Mouse (Mus musculus) embryonic facial prominence, embryonic 10.5 days (tissue): ENCODE results near the gene Phc3. TPM values are rescaled to one million over a fixed set of nuclear protein-coding genes. Genes with fewer than 3 reads are reported as not detected.

Experiments
- DNase-seq: peaks from one replicate; pipeline ENCODE4 v3.0.0-alpha.2; 2017; ENCODE audit warnings: low spot score
- H3K27ac ChIP-seq: fragments of 300-500 bp; sonication (generic); replicated peaks from 2 replicates; pipeline ENCODE4 v1.5.1; 2016; ENCODE audit warnings: mild to moderate bottlenecking
- H3K27me3 ChIP-seq: fragments of 300-500 bp; sonication (generic); replicated peaks from 2 replicates; pipeline ENCODE4 v1.6.1; 2016; ENCODE audit warnings: low read depth, mild to moderate bottlenecking; ENCODE audit not compliant: poor library complexity, severe bottlenecking
- H3K36me3 ChIP-seq: fragments of 300-500 bp; sonication (generic); replicated peaks from 2 replicates; pipeline ENCODE4 v1.6.1; 2016; ENCODE audit warnings: mild to moderate bottlenecking, moderate library complexity
- H3K4me1 ChIP-seq: fragments of 300-500 bp; sonication (generic); 2 replicates; pipeline ENCODE4 v1.6.1; 2016
- H3K4me3 ChIP-seq: fragments of 300-500 bp; sonication (generic); 2 replicates; pipeline ENCODE4 v1.5.1; 2016; ENCODE audit warnings: mild to moderate bottlenecking, moderate library complexity
- H3K9me3 ChIP-seq: fragments of 300-500 bp; sonication (generic); 2 replicates; pipeline ENCODE4 v1.6.1; 2016; ENCODE audit warnings: mild to moderate bottlenecking
- WGBS: fragments of 180-500 bp; shearing (Covaris S2); methylation state at CpG from one replicate; pipeline ENCODE4 v1.1.7; 2016; 5-methylcytosine and 5-hydroxymethylcytosine counted together
- polyA plus RNA-seq: library from polyadenylated mRNA; unstranded; fragments of >200 nt; fragmentation: Nextera tagmentation; extraction: Ambion mirVana; gene quantifications from 2 replicates; pipeline ENCODE4 v1.2.1, GENCODE M21; 2016

Phc3 gene
- polyA plus RNA-seq, 1 experiment from 2014 or later: 4.8 TPM

DNA sequence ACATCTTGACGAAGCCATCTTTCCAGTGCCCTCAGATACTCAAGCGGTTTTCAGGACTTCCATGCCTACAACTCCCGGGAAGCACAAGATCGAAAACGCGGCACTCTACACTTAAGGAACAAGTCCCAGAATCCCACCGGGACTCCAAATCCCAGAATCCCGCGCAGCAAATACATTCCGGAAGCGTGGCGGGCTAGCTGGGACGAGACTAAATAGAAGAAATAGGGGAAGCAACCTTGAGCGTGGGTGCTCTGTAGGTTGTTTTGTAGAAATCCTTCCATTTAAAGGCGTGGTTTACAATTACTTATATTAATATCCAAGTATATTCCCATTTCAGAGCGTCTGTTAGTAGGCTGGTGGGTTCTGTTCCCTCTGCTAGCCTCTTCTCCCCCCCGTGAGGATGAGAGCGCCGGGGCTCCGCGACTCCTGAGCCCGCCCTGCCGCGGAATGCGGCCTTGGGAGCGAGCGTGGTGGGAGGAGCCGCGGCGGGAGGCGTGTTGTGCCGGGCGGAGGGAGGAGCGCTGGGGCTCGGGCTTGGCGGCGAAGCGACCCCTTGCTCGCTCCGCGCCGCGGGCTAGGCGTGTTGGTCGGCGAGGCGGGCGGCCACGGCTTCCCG lies 26.2 kb upstream of the Phc3 start, which contains the start of gene Prkci:
TSS of gene Prkci (plus strand) at position 465 of the 616 bp plus-strand sequence.
- Histone ChIP-seq H3K4me3 (peak within 1 kb of the TSS; percentile 92), H3K27ac (peak within 1 kb of the TSS; percentile 95), H3K27me3 (no peaks in the 10 kb centered on the region), H3K36me3 (no peaks in the 10 kb centered on the region), H3K4me1 (peaks cover 40% of the 10 kb centered on the region), H3K9me3 (no peaks in the 10 kb centered on the region)
- WGBS: under 1% methylated on average over 50 of the region's 50 CpGs
- DNase-seq: peak; percentile 96

DNA sequence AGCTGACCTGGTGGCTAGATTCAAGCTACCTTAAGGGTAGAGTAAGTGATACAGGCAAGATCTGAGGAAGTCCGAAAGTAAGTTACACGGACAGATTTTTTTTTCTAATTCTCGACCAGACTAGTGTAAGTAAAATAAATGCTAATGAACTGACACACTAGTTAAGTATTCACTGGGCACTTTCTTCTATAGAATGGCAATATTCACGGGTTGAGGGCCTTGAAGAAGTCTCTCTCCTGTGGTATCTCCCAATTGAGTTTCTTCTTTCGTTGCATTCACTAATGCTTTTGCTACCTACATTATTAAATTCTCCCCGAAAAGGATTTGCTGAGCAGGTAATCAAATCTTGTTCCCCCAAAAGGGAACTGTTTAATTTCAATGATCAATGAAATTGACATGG lies 25.6 kb upstream of the Phc3 start:
- H3K36me3 ChIP-seq: no peaks in the 10 kb centered on the region
- no peak for DNase-seq
- H3K9me3 ChIP-seq: no peaks in the 10 kb centered on the region
- 26% methylated on average over 6 of the region's 6 CpGs for WGBS
- H3K4me1 ChIP-seq: peaks cover 35% of the 10 kb centered on the region
- peak overlapping the region; percentile 92 for H3K4me3 ChIP-seq
- no peaks in the 10 kb centered on the region for H3K27me3 ChIP-seq
- peak overlapping the region; percentile 95 for H3K27ac ChIP-seq

DNA sequence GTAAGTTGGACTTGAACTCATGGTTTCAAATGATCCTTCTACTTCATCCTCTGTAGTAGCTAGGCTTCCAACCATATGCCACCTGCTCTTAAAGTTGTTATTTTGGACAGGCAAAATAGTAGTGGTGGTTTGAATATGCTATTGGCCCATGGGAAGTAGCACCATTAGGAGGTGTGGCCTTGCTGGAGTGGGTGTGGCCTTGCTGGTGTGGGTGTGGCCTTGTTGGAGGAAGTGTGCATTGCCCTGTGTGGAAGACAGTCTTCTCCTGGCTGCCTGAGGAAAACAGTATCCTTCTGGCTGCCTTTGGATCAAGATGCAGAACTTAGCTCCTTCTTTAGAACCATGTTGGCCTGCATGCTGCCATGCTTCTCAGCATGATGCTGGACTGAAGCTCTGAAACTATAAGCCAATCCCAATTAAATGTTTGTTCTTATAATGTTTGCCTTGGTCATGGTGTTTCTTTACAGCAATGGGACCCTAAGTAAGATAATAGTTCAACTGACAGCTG lies 23.9 kb upstream of the Phc3 start:
- no peak overlapping the region for H3K27ac ChIP-seq
- no peak overlapping the region for H3K4me3 ChIP-seq
- no peaks in the 10 kb centered on the region for H3K27me3 ChIP-seq
- DNase-seq: no peak
- no peaks in the 10 kb centered on the region for H3K9me3 ChIP-seq
- H3K36me3 ChIP-seq: no peaks in the 10 kb centered on the region
- H3K4me1 ChIP-seq: peaks cover 22% of the 10 kb centered on the region

DNA sequence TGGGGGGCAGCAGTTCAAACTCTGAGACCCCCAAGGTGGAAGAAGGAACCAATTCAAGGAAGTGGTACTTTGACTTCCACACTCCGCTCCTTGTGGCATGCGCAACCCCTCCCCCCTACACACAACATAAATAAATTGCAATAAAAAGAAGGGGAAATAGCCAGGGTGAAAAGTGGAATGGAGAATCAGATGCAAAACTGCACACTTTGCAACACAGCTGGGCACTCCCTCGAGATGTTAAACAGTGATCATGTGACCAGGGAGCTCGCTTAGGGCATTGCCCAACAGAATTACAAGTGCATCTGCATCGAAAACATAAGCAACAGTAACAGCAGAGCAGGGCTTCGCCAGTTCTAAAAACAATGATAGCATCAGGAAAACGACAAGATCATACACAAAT lies 22.9 kb upstream of the Phc3 start:
- no peak for DNase-seq
- H3K36me3 ChIP-seq: no peaks in the 10 kb centered on the region
- H3K4me1 ChIP-seq: peaks cover 16% of the 10 kb centered on the region
- WGBS: 83% methylated on average over 7 of the region's 7 CpGs
- no peak overlapping the region for H3K4me3 ChIP-seq
- H3K27me3 ChIP-seq: no peaks in the 10 kb centered on the region
- H3K9me3 ChIP-seq: no peaks in the 10 kb centered on the region
- H3K27ac ChIP-seq: no peak overlapping the region

DNA sequence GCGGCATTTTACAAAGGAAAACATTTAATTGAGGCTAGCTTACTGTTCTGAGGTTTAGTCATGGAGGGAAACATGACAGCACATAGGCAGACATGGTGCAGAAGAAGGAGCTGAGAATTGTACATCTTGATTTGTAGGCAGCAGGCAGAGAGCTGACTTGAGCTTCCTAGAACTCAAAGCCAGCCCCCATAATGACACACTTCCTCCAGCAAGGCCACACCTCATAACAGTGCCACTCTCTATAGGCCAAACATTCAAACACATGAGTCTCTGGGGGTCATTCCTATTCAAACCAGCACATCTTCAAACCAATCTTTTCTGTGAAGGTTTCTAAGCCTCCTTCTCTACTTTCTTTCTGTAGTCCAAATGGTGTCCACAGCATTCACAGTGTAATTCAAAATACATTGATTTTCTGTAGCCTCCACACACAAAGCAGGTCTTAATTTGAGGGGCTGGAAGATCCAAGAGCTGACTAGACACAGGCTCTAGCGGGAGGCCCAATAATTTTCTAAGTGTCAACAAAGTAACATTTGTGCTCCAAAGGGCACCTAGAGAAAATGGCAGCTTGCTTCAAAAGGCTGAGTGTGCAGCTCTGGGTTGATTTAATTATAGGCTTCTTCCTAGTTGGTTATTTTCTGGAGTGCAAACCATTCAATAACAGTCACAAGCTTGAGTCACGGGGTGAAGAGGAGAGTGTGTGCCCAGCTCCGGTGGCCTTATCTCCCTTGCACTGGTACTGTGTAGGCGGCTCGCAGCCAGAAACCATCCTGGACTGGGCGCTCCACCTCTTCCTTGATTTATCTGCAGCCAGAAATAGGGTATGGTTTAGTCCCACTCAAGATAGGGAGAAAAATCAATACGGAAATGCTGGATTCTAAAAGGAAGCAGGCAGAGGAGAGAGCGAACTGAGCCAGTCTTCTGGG lies 18.4 kb upstream of the Phc3 start:
- no peak overlapping the region for H3K4me3 ChIP-seq
- no peaks in the 10 kb centered on the region for H3K36me3 ChIP-seq
- WGBS: 91% methylated on average over 9 of the region's 9 CpGs
- DNase-seq: no peak
- 0 out of 2 replicates have a peak, but pooled peaks cover 2% of the 10 kb centered on the region for H3K4me1 ChIP-seq
- H3K27ac ChIP-seq: no peak overlapping the region
- no peaks in the 10 kb centered on the region for H3K9me3 ChIP-seq
- H3K27me3 ChIP-seq: no peaks in the 10 kb centered on the region

DNA sequence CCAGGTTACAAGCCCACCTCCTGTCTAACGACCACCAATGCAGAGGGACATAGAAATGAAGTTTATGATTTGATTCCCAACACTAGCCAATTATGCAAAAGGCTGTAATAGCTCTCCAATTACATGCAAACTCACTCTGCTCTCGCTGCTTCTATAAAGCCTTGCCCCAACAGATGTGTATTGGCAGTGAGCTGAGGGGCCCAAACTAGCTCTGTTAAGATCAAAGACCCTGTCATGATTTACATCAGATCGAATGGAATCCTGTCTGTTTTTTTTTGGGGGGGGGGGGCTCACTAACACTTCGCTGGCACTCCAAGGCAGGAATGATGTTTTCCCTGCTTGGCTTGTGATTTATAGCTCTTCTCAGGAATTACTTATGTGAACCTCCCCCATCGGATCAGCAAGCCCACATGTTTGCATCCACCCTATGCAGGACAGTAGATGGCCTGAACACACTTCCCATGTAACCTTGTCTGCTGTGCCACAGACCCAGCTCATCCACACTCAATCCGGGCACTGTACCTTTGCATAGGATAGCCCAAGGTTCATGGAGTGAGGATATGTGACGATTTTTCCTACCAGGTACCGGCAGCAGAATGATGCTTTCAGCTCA lies 13.8 kb upstream of the Phc3 start:
- Histone ChIP-seq H3K4me3 (no peak overlapping the region), H3K36me3 (no peaks in the 10 kb centered on the region), H3K27ac (no peak overlapping the region), H3K27me3 (no peaks in the 10 kb centered on the region), H3K9me3 (no peaks in the 10 kb centered on the region), H3K4me1 (0 out of 2 replicates have a peak, but pooled peaks cover 2% of the 10 kb centered on the region)
- no peak for DNase-seq
- WGBS: 74% methylated on average over 8 of the region's 8 CpGs

DNA sequence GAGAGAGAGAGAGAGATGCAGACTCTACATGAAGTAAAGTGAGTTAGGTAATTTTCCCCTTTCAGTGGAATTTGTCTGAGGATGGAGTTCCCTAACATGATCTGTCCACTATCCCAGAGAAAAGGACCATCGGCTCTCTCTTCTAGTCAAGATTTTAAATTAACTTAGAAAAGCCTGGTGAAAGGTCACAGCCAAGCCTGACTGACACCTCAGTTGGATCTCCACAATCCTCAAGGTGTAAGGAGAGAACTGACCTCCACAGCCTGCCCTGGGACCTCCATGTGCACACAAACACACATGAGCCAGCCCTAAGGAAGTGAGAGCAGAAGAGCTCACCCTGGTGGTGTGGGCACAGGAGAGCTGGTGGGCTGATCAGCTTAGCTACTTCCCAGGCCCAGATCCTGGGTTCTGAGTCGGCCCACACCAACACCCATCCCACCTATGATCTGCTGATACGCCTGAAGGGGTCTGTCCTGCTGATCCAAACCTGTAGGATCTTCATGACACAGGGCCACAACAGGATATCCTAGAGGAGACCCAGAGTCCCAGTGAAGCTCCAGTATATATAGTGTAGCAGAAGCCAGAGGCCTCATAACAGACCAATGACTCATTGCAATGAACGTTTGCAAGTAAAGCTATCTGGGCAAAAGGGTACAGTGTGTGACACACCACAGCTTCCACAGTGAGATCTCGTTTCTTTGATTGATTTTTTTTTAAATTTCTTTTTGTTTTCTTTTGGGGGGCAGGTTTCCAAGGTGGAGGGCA lies 12.6 kb upstream of the Phc3 start:
- Histone ChIP-seq H3K9me3 (no peaks in the 10 kb centered on the region), H3K36me3 (no peaks in the 10 kb centered on the region), H3K27ac (no peak overlapping the region), H3K4me3 (no peak overlapping the region), H3K4me1 (0 out of 2 replicates have a peak, but pooled peaks cover 2% of the 10 kb centered on the region), H3K27me3 (no peaks in the 10 kb centered on the region)
- WGBS: 76% methylated on average over 5 of the region's 5 CpGs
- DNase-seq: no peak

DNA sequence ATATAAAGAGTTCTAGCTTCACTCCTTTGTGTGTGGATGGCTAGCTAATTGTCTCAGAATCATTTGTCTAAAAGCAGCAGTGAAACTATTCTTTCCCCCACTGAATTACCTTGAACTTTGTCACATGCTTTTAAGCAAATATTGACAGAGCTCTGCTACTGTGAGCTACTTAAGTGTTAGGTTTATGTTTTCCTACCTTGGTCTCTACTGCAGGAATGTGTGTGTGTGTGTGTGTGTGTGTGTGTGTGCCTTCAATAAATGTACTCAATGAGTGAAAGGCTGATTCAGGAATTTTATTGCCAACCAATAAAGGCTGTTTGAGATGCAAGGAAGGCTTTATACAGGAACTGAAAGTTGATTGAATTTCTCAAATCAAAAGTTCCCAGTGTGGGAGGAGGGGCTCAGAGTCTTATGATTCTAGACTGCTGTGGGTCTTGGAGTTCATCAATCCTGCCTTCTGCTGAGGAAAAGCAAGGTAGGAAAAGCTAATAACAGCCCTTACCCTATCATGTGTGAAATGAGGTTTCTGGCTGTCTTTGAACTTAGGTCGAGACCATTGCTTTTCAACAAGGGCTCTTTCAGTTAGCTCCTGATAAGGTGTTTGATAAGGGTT lies 7.9 kb upstream of the Phc3 start:
- no peaks in the 10 kb centered on the region for H3K36me3 ChIP-seq
- WGBS: 70% methylated on average over 1 of the region's 1 CpGs
- H3K4me1 ChIP-seq: no peaks in the 10 kb centered on the region
- no peak for DNase-seq
- no peak overlapping the region for H3K4me3 ChIP-seq
- H3K27me3 ChIP-seq: no peaks in the 10 kb centered on the region
- no peak overlapping the region for H3K27ac ChIP-seq
- no peaks in the 10 kb centered on the region for H3K9me3 ChIP-seq

DNA sequence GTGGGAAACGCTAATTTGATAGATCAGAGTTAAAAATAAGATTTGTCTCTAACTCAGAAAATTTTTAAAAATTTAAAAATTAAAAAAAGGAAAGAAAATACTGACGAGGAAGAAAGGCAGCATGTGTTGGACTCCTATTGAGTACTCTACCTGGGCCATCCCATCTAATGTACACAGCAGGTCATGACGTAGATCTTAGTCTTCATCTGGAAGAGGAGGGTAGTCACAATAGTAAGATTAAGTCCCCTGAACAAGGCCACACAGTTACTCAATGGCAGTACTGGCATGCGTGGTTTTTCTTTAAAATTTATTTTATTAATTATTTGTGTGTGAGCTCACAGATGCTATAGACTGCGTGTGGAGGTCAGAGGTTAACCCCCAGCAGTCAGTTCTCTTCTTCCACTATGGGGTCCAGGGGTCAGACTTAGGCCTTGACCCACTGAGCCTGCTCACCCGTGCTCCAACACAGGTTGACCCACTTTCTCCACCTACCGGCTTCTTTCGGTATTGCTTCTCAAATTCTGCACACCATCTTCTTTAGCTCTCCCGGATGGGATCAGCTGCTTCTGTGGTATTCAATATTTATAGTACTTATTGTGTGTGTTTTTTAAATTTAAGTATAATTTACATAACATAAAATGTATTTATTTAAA lies 6.0 kb upstream of the Phc3 start:
- no peaks in the 10 kb centered on the region for H3K9me3 ChIP-seq
- H3K36me3 ChIP-seq: no peaks in the 10 kb centered on the region
- no peak overlapping the region for H3K27ac ChIP-seq
- H3K4me1 ChIP-seq: peaks cover 7% of the 10 kb centered on the region; the same call in 1 of the 2 replicates
- no peak overlapping the region for H3K4me3 ChIP-seq
- H3K27me3 ChIP-seq: no peaks in the 10 kb centered on the region
- WGBS: 40% methylated on average over 9 of the region's 9 CpGs
- peak; percentile 72 for DNase-seq

DNA sequence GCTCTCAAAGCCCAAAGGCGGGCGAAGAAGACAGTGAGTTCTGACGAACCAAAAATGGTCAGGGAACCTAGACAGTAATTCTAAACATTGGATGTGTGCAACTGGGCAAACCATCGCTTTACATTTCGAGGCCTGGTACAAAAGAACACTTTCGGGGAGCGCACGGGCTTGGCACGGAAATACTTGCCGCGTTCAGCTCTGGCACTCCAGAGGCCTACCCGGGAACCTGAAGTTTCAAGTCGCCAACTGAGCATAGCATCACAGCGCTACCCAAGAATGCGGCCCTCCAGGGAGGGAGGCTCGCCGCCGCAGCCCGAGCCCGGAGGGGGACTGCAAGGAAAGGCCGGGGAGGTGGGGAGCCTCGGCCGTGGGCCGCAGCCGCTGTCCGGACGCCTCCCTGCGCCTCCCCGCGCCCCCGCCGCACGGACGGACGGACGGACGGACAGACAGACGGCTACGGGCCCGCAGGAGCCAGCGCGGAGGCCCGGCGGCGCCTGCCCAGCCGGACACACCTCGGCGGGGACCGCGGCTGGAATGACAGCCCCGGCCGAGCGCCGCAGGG lies 603 bp downstream of the Phc3 start:
- H3K36me3 ChIP-seq: peaks cover 29% of the 10 kb centered on the region
- peak overlapping the region; percentile 86 for H3K4me3 ChIP-seq
- no peaks in the 10 kb centered on the region for H3K9me3 ChIP-seq
- H3K27me3 ChIP-seq: no peaks in the 10 kb centered on the region
- H3K27ac ChIP-seq: peak overlapping the region; percentile 95
- under 1% methylated on average over 54 of the region's 54 CpGs for WGBS
- DNase-seq: peak; percentile 73
- H3K4me1 ChIP-seq: peaks cover 29% of the 10 kb centered on the region

DNA sequence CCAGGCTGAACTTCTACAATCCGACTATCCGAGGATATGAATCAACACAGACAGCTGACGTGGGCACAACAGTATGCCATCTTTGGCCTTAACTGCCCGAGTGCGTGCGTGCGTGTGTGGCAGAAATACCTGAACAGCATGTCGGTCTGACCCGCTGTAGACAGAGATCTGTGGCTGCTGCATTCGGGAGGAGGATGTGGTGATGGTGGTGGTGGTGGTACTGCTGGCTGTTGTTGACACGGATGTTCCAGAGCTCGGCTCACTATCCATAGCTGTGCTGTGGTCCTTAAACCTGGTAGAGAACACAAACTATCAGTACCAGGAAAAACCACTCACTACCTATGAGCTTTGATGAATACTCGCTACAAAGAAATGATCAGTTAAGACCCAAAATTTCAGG lies 3.6 kb downstream of the Phc3 start:
- Histone ChIP-seq H3K27ac (no peak overlapping the region), H3K27me3 (no peaks in the 10 kb centered on the region), H3K4me3 (no peak overlapping the region), H3K36me3 (peaks cover 57% of the 10 kb centered on the region), H3K4me1 (peaks cover 21% of the 10 kb centered on the region), H3K9me3 (peaks cover 4% of the 10 kb centered on the region; the same call in 1 of the 2 replicates)
- no peak for DNase-seq
- 95% methylated on average over 13 of the region's 13 CpGs for WGBS
